Mouse (Mus musculus): ENCODE data around the gene Vsx1.

The Vsx1 gene

GRCm38 (mm10) chr2:150643726-150644415 is 45.3 kb downstream of the Vsx1 start:
- peak; percentile 70 for DNase-seq

GRCm38 (mm10) chr2:150643166-150643565 is 46.0 kb downstream of the Vsx1 start:
- no peak for DNase-seq

- DNase-seq = no peak
Measured at GRCm38 (mm10) chr2:150638370-150638733, 50.8 kb downstream of the Vsx1 start.

- no peak for DNase-seq
Measured at GRCm38 (mm10) chr2:150637702-150638369, 51.3 kb downstream of the Vsx1 start.

- no peak for DNase-seq
Measured at GRCm38 (mm10) chr2:150635877-150636446, 53.2 kb downstream of the Vsx1 start.
